Mouse (Mus musculus): ENCODE results near the gene Efna1. TPM values are rescaled to one million over a fixed set of nuclear protein-coding genes. Genes with fewer than 3 reads are reported as not detected.

Gene Efna1
- polyA plus RNA-seq, 1 experiment from 2014 or later, result 33.3 TPM

DNA sequence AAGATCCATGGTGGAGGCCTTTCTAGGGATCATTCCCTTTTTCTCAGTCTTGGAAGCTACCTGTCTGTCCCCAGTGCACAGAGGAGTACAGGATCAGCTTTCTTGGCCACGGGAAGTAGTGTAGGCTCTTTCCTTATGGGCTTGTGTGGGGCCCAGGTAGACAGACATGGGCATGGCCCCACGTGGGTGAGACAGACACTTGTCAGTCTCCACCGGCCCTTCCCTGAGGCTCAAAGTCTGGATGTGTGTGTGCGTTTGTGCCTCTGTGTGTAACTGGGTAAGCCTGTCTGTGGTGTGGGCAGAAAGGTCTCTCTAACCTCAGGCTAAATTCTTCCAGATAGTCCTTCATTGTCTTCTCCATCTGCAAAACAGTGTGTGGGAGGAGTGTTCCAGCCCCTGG is 24.2 kb upstream of the Efna1 start:
- Histone ChIP-seq H3K27ac (replicated peaks) (no peak overlapping the region), H3K9me3 (no peaks in the 10 kb centered on the region), H3K4me1 (no peaks in the 10 kb centered on the region; the same call in 1 of the 2 replicates), H3K36me3 (no peaks in the 10 kb centered on the region), H3K9ac (no peak overlapping the region), H3K27me3 (replicated peaks) (peaks cover 7% of the 10 kb centered on the region; the same call in 1 of the 2 replicates), H3K4me3 (no peak overlapping the region), H3K4me2 (no peak overlapping the region)
- 71% methylated on average over 4 of the region's 4 CpGs for WGBS
- ATAC-seq (ENCODE audit: extremely low read depth, insufficient number of reproducible peaks, low FRiP score, low TSS enrichment), result no peak

DNA sequence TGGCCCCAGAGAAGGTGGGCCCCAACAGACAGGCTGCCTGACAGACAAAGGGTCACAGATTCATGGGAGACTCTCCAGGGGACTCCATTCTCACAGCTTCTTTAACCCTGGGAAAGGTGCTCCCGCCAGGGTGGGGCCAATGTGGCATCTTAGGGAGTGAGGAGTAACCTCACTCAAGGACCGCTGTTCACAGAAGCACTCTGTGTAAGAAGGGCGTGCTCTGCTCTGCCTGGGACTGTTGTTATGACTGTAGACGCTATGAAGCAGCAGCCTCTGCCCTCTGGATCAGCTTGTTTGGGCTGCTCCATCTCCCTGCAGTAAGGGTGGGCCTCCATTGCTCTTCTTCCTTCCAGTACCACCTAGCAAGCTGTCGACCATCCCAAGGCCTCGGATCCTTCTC is 23.5 kb upstream of the Efna1 start:
- H3K9me3 ChIP-seq, result no peaks in the 10 kb centered on the region
- H3K4me2 ChIP-seq, result no peak overlapping the region
- WGBS, result 56% methylated on average over 6 of the region's 6 CpGs

DNA sequence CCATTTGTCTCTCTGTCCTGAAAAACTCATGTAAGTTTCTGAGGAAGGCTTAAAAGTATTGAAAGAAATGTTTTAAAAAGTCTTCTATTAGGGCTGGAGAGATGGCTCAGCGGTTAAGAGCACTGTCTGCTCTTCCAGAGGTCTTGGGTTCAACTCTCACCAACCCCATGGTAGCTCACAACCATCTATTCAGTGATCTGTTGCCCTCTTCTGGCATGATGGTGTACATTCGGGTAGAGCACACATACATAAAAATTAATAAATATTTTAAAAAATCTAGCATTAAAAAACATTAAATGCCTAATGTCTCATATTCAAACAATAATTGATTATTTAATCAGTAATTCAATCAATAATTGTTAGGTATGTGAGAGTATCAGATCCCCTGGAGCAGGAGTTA is 19.6 kb upstream of the Efna1 start:
- Histone ChIP-seq H3K4me3 (no peak overlapping the region), H3K4me2 (no peak overlapping the region), H3K9me3 (no peaks in the 10 kb centered on the region), H3K27ac (replicated peaks) (no peak overlapping the region), H3K36me3 (no peaks in the 10 kb centered on the region), H3K27me3 (replicated peaks) (peaks cover 8% of the 10 kb centered on the region; the same call in 1 of the 2 replicates), H3K9ac (0 out of 2 replicates have a peak overlapping the region, but pooled peaks have one; percentile 3), H3K4me1 (no peaks in the 10 kb centered on the region; the same call in 1 of the 2 replicates)
- WGBS, result 66% methylated on average over 2 of the region's 2 CpGs
- no peak for ATAC-seq (ENCODE audit: extremely low read depth, insufficient number of reproducible peaks, low FRiP score, low TSS enrichment)

More for the DNA sequence above, 23.5 kb upstream of the Efna1 start:
- no peak overlapping the region for H3K27ac ChIP-seq (replicated peaks)
- H3K27me3 ChIP-seq (replicated peaks), result peaks cover 8% of the 10 kb centered on the region; the same call in 1 of the 2 replicates
- H3K9ac ChIP-seq, result no peak overlapping the region
- H3K4me1 ChIP-seq, result no peaks in the 10 kb centered on the region; the same call in 1 of the 2 replicates
- no peaks in the 10 kb centered on the region for H3K36me3 ChIP-seq
- no peak for ATAC-seq (ENCODE audit: extremely low read depth, insufficient number of reproducible peaks, low FRiP score, low TSS enrichment)
- H3K4me3 ChIP-seq, result no peak overlapping the region

DNA sequence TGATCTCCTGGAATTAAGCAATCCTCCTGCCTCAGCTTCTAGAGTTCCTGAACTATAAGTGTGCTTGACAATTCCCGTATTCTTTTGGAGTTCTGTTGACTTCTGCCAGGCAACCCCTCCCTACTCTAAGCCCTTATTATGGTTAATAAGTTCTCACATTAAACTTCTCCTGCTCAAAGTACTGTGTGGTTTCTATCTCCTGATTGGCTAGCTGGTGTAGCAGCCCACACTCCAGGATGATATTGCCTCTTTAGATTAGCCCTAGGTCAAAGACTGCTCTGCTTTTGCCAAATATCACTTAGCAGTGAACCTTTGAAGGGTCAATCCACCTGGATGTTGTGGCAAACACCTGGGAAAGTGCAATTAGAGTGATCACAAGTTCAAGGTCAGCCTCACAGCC is 19.1 kb upstream of the Efna1 start:
- H3K4me3 ChIP-seq, result peak overlapping the region; percentile 40
- no peak overlapping the region for H3K27ac ChIP-seq (replicated peaks)
- H3K36me3 ChIP-seq, result no peaks in the 10 kb centered on the region
- no peaks in the 10 kb centered on the region; the same call in 1 of the 2 replicates for H3K4me1 ChIP-seq
- peak overlapping the region; percentile 69 for H3K9ac ChIP-seq
- peak overlapping the region; percentile 70 for H3K4me2 ChIP-seq
- no peaks in the 10 kb centered on the region for H3K9me3 ChIP-seq
- peaks cover 8% of the 10 kb centered on the region; the same call in 1 of the 2 replicates for H3K27me3 ChIP-seq (replicated peaks)
- WGBS, result 48% methylated on average over 1 of the region's 1 CpGs
- ATAC-seq (ENCODE audit: extremely low read depth, insufficient number of reproducible peaks, low FRiP score, low TSS enrichment), result no peak

- ATAC-seq (ENCODE audit: extremely low read depth, insufficient number of reproducible peaks, low FRiP score, low TSS enrichment), result no peak
- Histone ChIP-seq H3K36me3 (no peaks in the 10 kb centered on the region), H3K27me3 (replicated peaks) (peaks cover 8% of the 10 kb centered on the region; the same call in 1 of the 2 replicates)
Observed at GRCm38 (mm10) chr3:89299499-89299898, 18.6 kb upstream of the Efna1 start.

DNA sequence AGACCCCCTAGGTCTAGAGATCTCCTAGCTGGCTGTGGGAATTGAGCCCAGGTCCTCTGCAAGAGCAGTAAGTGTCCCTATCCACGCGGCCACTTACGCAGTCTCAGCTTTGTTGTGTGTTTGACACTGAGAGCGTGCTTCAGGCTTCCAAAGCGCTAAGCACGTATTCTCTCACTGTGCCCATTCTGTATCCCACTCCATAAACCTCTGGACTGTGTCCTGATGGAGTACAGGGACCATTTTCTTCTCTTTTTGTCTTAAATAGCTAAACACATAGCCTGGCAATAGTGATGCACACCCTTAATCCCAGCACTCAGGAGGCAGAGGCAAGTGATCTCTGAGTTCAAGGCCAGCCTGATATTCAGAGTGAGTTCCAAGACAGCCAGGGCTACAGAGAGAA is 18.0 kb upstream of the Efna1 start:
- H3K4me1 ChIP-seq, result no peaks in the 10 kb centered on the region; the same call in 1 of the 2 replicates
- H3K27ac ChIP-seq (replicated peaks), result no peak overlapping the region
- no peak for ATAC-seq (ENCODE audit: extremely low read depth, insufficient number of reproducible peaks, low FRiP score, low TSS enrichment)
- H3K9ac ChIP-seq, result no peak overlapping the region
- H3K4me2 ChIP-seq, result peak overlapping the region; percentile 70; the same call in 1 of the 2 replicates
- H3K27me3 ChIP-seq (replicated peaks), result peaks cover 8% of the 10 kb centered on the region; the same call in 1 of the 2 replicates
- 0 out of 2 replicates have a peak overlapping the region, but pooled peaks have one; percentile 40 for H3K4me3 ChIP-seq
- H3K9me3 ChIP-seq, result no peaks in the 10 kb centered on the region
- no peaks in the 10 kb centered on the region for H3K36me3 ChIP-seq
- 75% methylated on average over 6 of the region's 6 CpGs for WGBS

More at GRCm38 (mm10) chr3:89299499-89299898, 18.6 kb upstream of the Efna1 start:
- H3K4me2 ChIP-seq, result peak overlapping the region; percentile 70
- 4% methylated on average over 14 of the region's 14 CpGs for WGBS
- peak overlapping the region; percentile 69 for H3K9ac ChIP-seq
- H3K4me1 ChIP-seq, result no peaks in the 10 kb centered on the region; the same call in 1 of the 2 replicates
- H3K4me3 ChIP-seq, result peak overlapping the region; percentile 40
- H3K9me3 ChIP-seq, result no peaks in the 10 kb centered on the region
- H3K27ac ChIP-seq (replicated peaks), result no peak overlapping the region

- Histone ChIP-seq H3K4me3 (no peak overlapping the region), H3K9ac (no peak overlapping the region), H3K9me3 (no peaks in the 10 kb centered on the region), H3K27ac (replicated peaks) (no peak overlapping the region), H3K27me3 (replicated peaks) (peaks cover 4% of the 10 kb centered on the region; the same call in 1 of the 2 replicates), H3K4me2 (no peak overlapping the region), H3K36me3 (no peaks in the 10 kb centered on the region), H3K4me1 (no peaks in the 10 kb centered on the region; the same call in 1 of the 2 replicates)
- WGBS, result 64% methylated on average over 11 of the region's 11 CpGs
- no peak for ATAC-seq (ENCODE audit: extremely low read depth, insufficient number of reproducible peaks, low FRiP score, low TSS enrichment)
Observed at GRCm38 (mm10) chr3:89296761-89297396, 15.9 kb upstream of the Efna1 start.

DNA sequence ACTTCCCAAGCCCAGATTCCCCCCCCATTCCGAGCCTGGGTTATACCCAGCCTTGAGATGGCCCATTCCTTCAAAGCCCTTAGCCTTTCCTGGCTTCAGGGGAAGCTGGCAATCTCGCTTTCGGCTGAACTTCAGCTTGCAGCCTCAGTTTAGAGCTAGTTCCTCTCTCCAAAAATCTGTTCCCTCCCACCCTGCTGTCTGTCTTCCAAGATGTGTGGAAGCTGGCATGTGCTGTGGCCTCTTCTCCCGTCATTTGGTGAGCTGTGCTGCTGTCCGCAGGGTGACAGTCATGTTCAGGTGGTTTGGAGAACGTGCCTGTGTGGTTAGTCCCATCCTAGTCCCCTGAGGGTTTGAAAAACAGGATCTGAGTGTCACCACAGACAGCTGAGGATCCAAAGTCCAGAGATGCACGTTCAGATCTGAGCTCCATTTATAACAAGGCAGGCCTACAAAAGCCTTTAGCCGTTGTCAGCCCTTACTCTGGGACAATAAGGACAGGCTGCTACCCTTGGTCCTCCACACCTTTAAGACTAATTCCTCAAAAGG is 14.8 kb upstream of the Efna1 start:
- no peaks in the 10 kb centered on the region for H3K36me3 ChIP-seq
- 72% methylated on average over 8 of the region's 8 CpGs for WGBS
- no peak overlapping the region for H3K27ac ChIP-seq (replicated peaks)
- H3K9ac ChIP-seq, result no peak overlapping the region
- no peak overlapping the region for H3K4me2 ChIP-seq
- peaks cover 4% of the 10 kb centered on the region; the same call in 1 of the 2 replicates for H3K27me3 ChIP-seq (replicated peaks)
- H3K9me3 ChIP-seq, result no peaks in the 10 kb centered on the region
- no peaks in the 10 kb centered on the region; the same call in 1 of the 2 replicates for H3K4me1 ChIP-seq
- ATAC-seq (ENCODE audit: extremely low read depth, insufficient number of reproducible peaks, low FRiP score, low TSS enrichment), result no peak
- H3K4me3 ChIP-seq, result no peak overlapping the region

GRCm38 (mm10) chr3:89294195-89294594 is 13.3 kb upstream of the Efna1 start:
- 65% methylated on average over 5 of the region's 5 CpGs for WGBS
- no peaks in the 10 kb centered on the region for H3K36me3 ChIP-seq
- no peak overlapping the region for H3K27ac ChIP-seq (replicated peaks)
- no peak for ATAC-seq (ENCODE audit: extremely low read depth, insufficient number of reproducible peaks, low FRiP score, low TSS enrichment)
- H3K9me3 ChIP-seq, result no peaks in the 10 kb centered on the region
- H3K27me3 ChIP-seq (replicated peaks), result no peaks in the 10 kb centered on the region; the same call in 1 of the 2 replicates
- no peak overlapping the region for H3K4me3 ChIP-seq
- H3K4me2 ChIP-seq, result no peak overlapping the region
- H3K9ac ChIP-seq, result no peak overlapping the region
- no peaks in the 10 kb centered on the region for H3K4me1 ChIP-seq

- H3K9me3 ChIP-seq, result no peaks in the 10 kb centered on the region
- H3K4me3 ChIP-seq, result no peak overlapping the region
- H3K9ac ChIP-seq, result no peak overlapping the region
- no peaks in the 10 kb centered on the region for H3K27me3 ChIP-seq (replicated peaks)
- H3K4me2 ChIP-seq, result no peak overlapping the region
- 84% methylated on average over 11 of the region's 11 CpGs for WGBS
- no peak overlapping the region for H3K27ac ChIP-seq (replicated peaks)
- H3K36me3 ChIP-seq, result no peaks in the 10 kb centered on the region
- no peak for ATAC-seq (ENCODE audit: extremely low read depth, insufficient number of reproducible peaks, low FRiP score, low TSS enrichment)
- H3K4me1 ChIP-seq, result peaks cover 5% of the 10 kb centered on the region; the same call in 1 of the 2 replicates
Observed at GRCm38 (mm10) chr3:89293247-89293918, 12.4 kb upstream of the Efna1 start.

GRCm38 (mm10) chr3:89292303-89292702 is 11.4 kb upstream of the Efna1 start:
- 71% methylated on average over 5 of the region's 5 CpGs for WGBS
- Histone ChIP-seq H3K27ac (replicated peaks) (no peak overlapping the region), H3K4me1 (peaks cover 13% of the 10 kb centered on the region), H3K36me3 (no peaks in the 10 kb centered on the region), H3K4me2 (no peak overlapping the region), H3K4me3 (no peak overlapping the region), H3K9ac (no peak overlapping the region), H3K27me3 (replicated peaks) (no peaks in the 10 kb centered on the region; the same call in 1 of the 2 replicates), H3K9me3 (no peaks in the 10 kb centered on the region)
- ATAC-seq (ENCODE audit: extremely low read depth, insufficient number of reproducible peaks, low FRiP score, low TSS enrichment), result no peak

All from heart, embryonic 13.5 days (tissue).